Mouse (Mus musculus) heart, embryonic 13.5 days (tissue): ENCODE results near the gene Coa7. TPM values are rescaled to one million over a fixed set of nuclear protein-coding genes. Genes with fewer than 3 reads are reported as not detected.

Source experiments
- ATAC-seq: fragments of 200-750 bp; cut with Nextera tagmentation; 2 replicates; pipeline ENCODE4 v1.8.0; 2017; ENCODE audit warnings: moderate TSS enrichment; ENCODE audit not compliant: insufficient number of reproducible peaks, low FRiP score, low TSS enrichment; ENCODE audit errors: extremely low read depth
- H3K27ac ChIP-seq: fragments of 300-500 bp; sonication (generic); replicated peaks from 2 replicates; pipeline ENCODE4 v1.5.1; 2015; ENCODE audit warnings: moderate library complexity, mild to moderate bottlenecking, inconsistent platforms
- H3K27me3 ChIP-seq: fragments of 300-500 bp; sonication (generic); replicated peaks from 2 replicates; pipeline ENCODE4 v1.6.1; 2015; ENCODE audit warnings: mild to moderate bottlenecking, inconsistent platforms
- H3K36me3 ChIP-seq: fragments of 300-500 bp; sonication (generic); 2 replicates; pipeline ENCODE4 v1.6.1; 2015; ENCODE audit warnings: mild to moderate bottlenecking, inconsistent platforms
- H3K4me1 ChIP-seq: fragments of 300-500 bp; sonication (generic); 2 replicates; pipeline ENCODE4 v1.6.1; 2015; ENCODE audit warnings: inconsistent platforms
- H3K4me2 ChIP-seq: fragments of 300-500 bp; sonication (generic); 2 replicates; pipeline ENCODE4 v1.6.1; 2015; ENCODE audit warnings: inconsistent platforms, mild to moderate bottlenecking, moderate library complexity
- H3K4me3 ChIP-seq: fragments of 300-500 bp; sonication (generic); 2 replicates; pipeline ENCODE4 v1.5.1; 2015; ENCODE audit warnings: moderate library complexity, mild to moderate bottlenecking, inconsistent platforms
- H3K9ac ChIP-seq: fragments of 300-500 bp; sonication (generic); 2 replicates; pipeline ENCODE4 v1.6.1; 2015; ENCODE audit warnings: inconsistent platforms, mild to moderate bottlenecking, moderate library complexity
- H3K9me3 ChIP-seq: fragments of 300-500 bp; sonication (generic); 2 replicates; pipeline ENCODE4 v1.6.1; 2016; ENCODE audit warnings: inconsistent platforms
- WGBS: fragments of 180-500 bp; shearing (Covaris S2); methylation state at CpG from one replicate; pipeline ENCODE4 v1.1.7; 2015; ENCODE audit warnings: mixed read lengths; 5-methylcytosine and 5-hydroxymethylcytosine counted together
- polyA plus RNA-seq: library from polyadenylated mRNA; unstranded; fragments of >200 nt; fragmentation: Nextera tagmentation; extraction: Ambion mirVana; gene quantifications from 2 replicates; pipeline ENCODE4 v1.2.1, GENCODE M21; 2015

Coa7 gene
- polyA plus RNA-seq = 37.1 and 41.6 TPM in 2 replicates

DNA sequence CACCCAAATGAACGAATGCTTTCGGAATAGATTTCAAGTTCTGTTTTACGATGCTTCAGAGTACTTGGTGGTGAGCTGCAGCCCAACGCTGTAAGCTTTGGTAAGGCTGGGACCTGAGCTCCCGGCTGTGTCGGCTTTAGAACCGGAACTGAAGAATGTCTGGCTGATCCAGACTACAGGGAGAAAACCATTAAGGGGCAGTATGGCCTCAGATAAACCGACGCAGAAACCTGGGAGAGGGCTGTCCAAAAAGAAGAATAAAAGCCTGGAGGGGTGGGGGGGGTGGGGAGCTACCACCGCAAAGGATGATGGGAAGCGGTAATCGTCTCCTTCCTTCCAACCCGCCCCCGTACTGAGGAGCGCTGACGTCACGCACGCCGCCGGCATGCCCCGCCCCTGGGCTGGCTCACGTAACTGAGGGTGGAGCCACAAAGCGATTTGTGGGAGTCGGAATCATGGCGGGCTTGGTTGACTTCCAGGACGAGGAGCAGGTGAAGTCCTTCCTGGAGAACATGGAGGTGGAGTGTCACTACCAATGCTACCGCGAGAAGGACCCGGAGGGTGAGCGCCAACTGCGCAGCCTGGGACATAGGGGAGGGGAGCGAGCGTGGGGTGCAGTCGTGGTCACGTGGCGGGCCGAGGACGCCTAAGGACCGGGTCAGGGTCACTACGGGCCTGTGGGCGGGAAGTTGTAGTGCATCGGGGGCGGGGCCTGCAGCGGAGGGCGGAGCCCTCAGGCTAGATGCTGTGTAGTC, at the start of gene Coa7:
Gene Coa7 (plus strand): TSS at position 411 of the 755 bp plus-strand sequence.
- Histone ChIP-seq H3K4me2 (peak within 1 kb of the TSS; percentile 78), H3K9ac (peak within 1 kb of the TSS; percentile 85), H3K36me3 (peaks cover 21% of the 10 kb centered on the region), H3K4me3 (peak within 1 kb of the TSS; percentile 80), H3K4me1 (peaks cover 34% of the 10 kb centered on the region), H3K27me3 (no peaks in the 10 kb centered on the region), H3K27ac (peak within 1 kb of the TSS; percentile 93), H3K9me3 (no peaks in the 10 kb centered on the region)
- ATAC-seq = peak; percentile 96
- under 1% methylated on average over 45 of the region's 45 CpGs for WGBS

DNA sequence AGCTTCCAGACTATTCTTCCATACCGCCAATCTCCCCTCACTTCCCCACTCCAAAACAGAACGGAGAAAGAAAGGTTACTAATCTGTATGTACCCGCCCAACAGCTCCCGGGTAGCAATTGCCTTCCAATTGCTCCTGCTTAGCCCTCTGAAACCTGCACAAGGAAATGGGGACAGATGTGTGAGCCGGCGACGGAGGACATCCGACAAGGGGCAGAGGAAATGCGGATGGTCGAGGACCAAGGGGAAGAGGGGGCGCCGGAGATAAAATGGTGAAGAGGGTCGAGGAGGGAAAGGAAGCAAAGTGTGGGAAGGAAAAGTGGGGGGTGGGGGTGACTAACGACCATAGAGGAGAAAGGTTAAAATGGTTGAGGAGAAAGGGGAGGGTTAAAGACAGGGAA, 27.7 kb upstream of the Coa7 start:
- peak overlapping the region; percentile 90 for H3K27ac ChIP-seq
- peaks cover 1% of the 10 kb centered on the region; the same call in 1 of the 2 replicates for H3K9me3 ChIP-seq
- H3K4me2 ChIP-seq = peak overlapping the region; percentile 86
- no peak; the same call in 1 of the 2 replicates for ATAC-seq
- peak overlapping the region; percentile 85 for H3K4me3 ChIP-seq
- no peaks in the 10 kb centered on the region for H3K27me3 ChIP-seq
- 1% methylated on average over 14 of the region's 14 CpGs for WGBS
- peaks cover 22% of the 10 kb centered on the region for H3K4me1 ChIP-seq
- H3K9ac ChIP-seq = peak overlapping the region; percentile 94
- H3K36me3 ChIP-seq = peaks cover 3% of the 10 kb centered on the region; the same call in 1 of the 2 replicates

DNA sequence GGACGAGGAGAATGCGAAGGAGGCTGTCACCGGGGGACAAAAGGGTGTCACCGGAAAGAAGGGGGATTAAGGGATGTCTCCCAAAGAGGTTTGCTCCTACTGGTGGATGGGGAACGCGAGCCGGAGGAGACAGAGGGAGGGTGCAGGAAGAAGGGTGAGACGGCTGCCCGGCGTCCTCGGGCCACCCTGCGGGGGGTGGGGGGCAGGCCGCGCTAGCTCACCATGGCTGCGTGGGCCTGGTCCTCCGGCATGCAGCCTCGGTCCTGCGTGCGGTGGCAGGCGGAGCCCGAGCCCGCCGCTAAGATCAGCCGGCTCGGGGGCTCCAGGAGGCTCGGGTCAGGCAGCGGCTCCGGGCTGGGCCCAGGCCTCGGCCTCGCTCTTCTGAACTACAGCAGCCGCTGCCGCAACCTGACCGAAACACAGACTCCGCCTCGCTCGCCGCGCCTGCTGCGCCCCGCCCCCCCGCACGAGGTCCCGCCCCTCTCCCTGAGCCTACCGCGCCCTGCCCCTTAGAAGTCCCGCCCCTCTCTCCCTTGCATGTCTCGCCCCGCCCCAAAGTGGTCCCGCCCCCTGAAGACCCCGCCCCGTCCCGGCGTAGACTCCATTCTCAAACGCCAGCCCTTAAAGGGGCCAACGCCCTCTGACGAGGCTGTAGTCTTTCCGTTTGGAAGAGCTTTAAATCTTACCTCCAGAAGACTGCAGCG, 27.1 kb upstream of the Coa7 start, which contains the start of gene Zyg11b:
Gene Zyg11b (minus strand): TSS at position 427 of the 704 bp plus-strand sequence.
- Histone ChIP-seq H3K27ac (peak within 1 kb of the TSS; percentile 90), H3K36me3 (peaks cover 3% of the 10 kb centered on the region; the same call in 1 of the 2 replicates), H3K4me1 (peaks cover 22% of the 10 kb centered on the region), H3K9ac (peak within 1 kb of the TSS; percentile 94), H3K27me3 (no peaks in the 10 kb centered on the region), H3K9me3 (peaks cover 5% of the 10 kb centered on the region; the same call in 1 of the 2 replicates), H3K4me2 (peak within 1 kb of the TSS; percentile 86), H3K4me3 (peak within 1 kb of the TSS; percentile 85)
- ATAC-seq = peak; percentile 92
- under 1% methylated on average over 53 of the region's 58 CpGs for WGBS

DNA sequence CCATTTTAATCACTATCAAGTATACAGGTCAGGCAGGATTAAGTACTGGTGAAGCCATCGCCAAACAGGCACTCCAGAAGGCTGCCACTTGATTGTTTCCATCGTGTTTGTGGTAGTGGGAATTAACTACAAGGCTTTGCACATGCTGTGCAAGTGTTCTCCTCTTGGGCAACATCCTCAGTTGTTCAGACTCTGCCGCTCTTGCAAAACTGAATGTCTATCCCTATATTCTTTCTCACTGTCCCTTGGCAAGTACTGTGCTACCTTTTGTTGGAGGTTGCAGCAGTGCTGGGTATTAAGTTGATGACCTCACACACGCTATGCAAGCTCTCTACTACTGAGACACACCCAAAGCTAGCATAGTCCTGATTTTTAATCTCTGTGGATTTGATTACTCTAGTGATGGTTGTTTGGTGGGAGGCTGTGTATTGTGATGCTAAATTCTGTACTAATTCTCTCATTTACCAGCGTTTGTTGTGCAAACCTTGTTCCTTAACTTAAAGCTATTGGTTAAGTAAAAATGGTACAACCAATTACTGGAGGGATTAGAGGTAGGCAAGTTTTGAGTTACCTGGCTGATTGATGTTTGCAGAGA, 25.5 kb upstream of the Coa7 start:
- Histone ChIP-seq H3K9me3 (peaks cover 10% of the 10 kb centered on the region), H3K4me3 (no peak overlapping the region), H3K27ac (no peak overlapping the region), H3K4me1 (peaks cover 22% of the 10 kb centered on the region), H3K36me3 (no peaks in the 10 kb centered on the region), H3K4me2 (no peak overlapping the region), H3K9ac (no peak overlapping the region), H3K27me3 (no peaks in the 10 kb centered on the region)
- no peak for ATAC-seq
- 73% methylated on average over 5 of the region's 5 CpGs for WGBS

DNA sequence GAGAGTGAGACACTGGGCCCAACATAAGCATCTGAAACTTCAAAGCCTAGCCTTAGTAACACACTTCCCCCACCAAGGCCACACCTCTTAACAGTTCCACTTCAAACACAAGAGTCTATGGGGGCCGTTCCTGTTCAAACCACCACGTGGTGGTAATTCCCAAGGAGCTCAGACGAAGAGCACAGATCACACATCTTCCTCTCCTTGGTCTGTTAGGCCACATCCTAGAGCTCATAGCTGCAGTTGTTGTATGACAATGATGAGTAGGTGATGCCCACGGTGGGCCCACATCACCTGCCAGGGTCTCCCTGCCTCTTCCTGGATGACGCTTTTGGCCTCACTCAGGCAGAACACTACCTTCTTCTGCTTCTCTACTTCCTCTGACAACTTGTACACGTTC, 17.2 kb upstream of the Coa7 start:
- ATAC-seq = no peak
- Histone ChIP-seq H3K4me2 (no peak overlapping the region), H3K27me3 (no peaks in the 10 kb centered on the region), H3K4me1 (no peaks in the 10 kb centered on the region; the same call in 1 of the 2 replicates), H3K9ac (no peak overlapping the region), H3K36me3 (no peaks in the 10 kb centered on the region), H3K27ac (no peak overlapping the region), H3K4me3 (no peak overlapping the region), H3K9me3 (peaks cover 9% of the 10 kb centered on the region; the same call in 1 of the 2 replicates)
- 62% methylated on average over 6 of the region's 6 CpGs for WGBS

DNA sequence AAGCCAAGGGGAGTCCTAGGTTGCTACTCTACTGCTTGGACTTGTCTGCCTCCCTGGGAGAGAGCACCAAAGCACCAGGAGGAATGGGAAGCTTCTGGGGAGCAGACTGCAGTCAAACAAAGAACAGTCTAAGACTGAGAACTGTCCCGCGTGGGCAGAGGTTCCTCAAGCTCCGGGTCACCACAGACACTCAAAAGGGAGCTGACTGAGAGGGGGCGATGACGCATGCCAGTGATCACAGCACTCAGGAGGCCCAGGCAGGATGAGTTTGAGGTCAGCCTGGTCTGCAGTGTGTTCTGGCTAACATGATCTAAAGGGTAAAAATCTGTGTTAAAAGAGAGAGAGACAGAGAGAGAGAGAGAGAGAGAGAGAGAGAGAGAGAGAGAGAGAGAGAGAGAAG, 13.9 kb upstream of the Coa7 start:
- peaks cover 7% of the 10 kb centered on the region for H3K4me1 ChIP-seq
- no peaks in the 10 kb centered on the region for H3K27me3 ChIP-seq
- ATAC-seq = no peak
- no peak overlapping the region for H3K4me2 ChIP-seq
- no peak overlapping the region for H3K4me3 ChIP-seq
- no peak overlapping the region for H3K27ac ChIP-seq
- H3K9me3 ChIP-seq = no peaks in the 10 kb centered on the region
- no peak overlapping the region for H3K9ac ChIP-seq
- H3K36me3 ChIP-seq = no peaks in the 10 kb centered on the region
- WGBS = 34% methylated on average over 5 of the region's 5 CpGs

DNA sequence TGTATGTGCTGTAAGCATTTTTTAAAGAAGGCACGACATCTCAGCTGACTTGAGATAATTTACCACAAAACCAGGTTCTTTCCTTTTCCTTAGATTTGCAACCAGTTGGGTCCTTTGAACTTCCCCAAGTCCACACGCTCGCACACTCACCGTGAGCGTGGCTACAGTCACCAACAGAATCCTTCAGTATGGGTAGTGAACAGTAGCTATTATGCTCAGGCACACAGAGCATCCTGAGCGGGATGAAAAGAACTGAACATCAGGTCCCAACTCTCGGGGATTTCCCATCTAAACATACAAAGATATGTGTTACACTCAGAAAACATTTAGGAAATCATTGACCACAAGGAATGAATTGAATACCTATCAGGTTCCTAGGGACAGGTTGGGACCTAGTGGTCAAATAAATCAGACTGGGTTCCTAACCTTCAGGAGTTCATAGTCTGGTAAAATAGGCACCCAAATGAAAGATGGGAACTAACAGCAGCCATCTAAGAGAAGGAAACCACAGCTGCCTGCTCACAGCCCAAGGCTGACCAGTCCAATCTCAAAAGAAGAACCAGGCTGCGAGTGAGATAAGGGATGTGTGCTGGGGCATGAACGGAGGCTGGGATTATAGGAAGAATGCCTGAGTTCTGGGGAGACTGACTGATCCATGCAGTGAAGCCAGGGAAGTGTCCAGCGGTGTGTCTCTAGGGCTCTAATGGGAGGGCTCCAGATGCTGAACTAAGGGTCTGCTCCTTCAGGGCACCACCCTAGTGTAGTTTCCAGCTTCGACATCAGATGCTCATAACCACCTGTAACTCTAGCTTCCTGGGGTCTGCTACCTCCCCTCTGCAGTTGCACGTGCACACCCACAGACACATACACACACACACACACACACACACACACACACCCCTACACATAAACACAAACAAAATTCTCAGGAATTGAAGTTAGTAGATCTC, 10.0 kb upstream of the Coa7 start:
- 69% methylated on average over 12 of the region's 12 CpGs for WGBS
- H3K4me1 ChIP-seq = peaks cover 15% of the 10 kb centered on the region
- H3K4me3 ChIP-seq = no peak overlapping the region
- no peak overlapping the region for H3K4me2 ChIP-seq
- no peak overlapping the region for H3K27ac ChIP-seq
- H3K9me3 ChIP-seq = no peaks in the 10 kb centered on the region
- H3K36me3 ChIP-seq = no peaks in the 10 kb centered on the region
- no peaks in the 10 kb centered on the region for H3K27me3 ChIP-seq
- no peak for ATAC-seq
- no peak overlapping the region for H3K9ac ChIP-seq

DNA sequence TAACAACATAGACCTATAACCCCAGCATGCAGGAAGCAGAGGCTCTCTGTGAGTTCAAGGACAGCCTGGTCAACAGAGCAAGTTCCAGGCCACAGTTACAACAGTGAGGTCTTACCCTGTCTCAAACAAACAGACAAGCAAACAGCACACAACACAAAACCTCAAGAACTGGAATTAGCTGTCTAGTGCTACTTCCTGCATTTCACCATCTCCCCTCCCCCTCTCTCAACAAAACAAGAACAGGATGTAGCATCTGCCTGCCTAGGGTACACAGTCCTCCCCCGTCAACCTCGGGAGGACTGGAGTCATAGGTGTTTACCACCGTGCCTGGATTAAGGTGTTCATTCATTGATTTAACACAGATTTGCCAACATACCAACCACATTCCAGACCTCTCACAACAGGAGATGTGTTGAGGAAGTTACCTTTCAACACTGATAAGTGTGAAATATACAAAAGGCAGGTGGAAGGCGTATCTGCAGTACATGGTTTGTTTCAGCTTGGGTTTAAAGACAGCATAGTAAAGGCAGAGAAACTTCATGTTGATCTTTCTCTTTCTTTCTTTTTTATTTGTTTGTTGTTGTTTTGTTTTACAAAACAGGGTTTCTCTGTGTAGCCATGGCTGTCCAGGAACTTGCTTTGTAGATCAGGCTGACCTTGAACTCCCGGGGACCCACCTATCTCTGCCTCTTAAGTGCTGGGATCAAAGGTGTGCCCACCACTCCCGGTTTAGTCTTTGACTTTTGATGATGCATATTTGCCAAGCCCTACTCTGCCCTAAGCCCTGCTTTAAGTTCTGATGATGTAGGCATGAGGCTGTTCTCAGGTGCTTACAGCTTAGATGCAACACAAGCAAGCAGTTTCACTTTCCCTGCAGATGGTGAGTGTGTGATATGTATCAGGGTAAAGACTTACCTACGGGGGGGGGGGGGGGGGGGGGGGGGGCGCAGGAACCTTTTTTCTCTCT, 9.0 kb upstream of the Coa7 start:
- Histone ChIP-seq H3K27ac (no peak overlapping the region), H3K36me3 (no peaks in the 10 kb centered on the region), H3K4me3 (no peak overlapping the region), H3K27me3 (no peaks in the 10 kb centered on the region), H3K4me2 (0 out of 2 replicates have a peak overlapping the region, but pooled peaks have one; percentile 8), H3K4me1 (peaks cover 17% of the 10 kb centered on the region), H3K9ac (no peak overlapping the region), H3K9me3 (no peaks in the 10 kb centered on the region)
- 22% methylated on average over 7 of the region's 8 CpGs for WGBS
- ATAC-seq = no peak

DNA sequence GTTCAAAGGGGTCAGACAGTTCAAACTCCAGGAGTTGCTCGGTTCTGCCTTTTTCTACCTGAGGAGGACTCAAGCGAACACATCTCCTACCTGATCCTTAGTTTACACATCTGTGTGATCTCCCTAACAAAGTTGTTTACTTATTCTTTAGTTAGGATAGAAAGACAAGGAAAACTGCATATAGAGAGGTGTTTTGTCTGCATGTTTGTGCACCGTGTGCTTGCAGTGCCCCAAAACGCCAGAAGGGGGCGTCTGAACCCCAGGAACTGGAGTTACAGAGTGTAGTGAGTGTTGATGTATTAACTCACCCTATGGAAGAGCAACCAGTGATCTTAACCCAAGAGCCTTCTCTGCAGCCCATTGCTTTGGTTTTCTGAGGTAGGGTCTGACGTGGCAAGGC, 8.2 kb upstream of the Coa7 start:
- WGBS = 70% methylated on average over 6 of the region's 6 CpGs

More for the DNA sequence above, 8.2 kb upstream of the Coa7 start:
- H3K4me2 ChIP-seq = no peak overlapping the region
- ATAC-seq = no peak
- peaks cover 17% of the 10 kb centered on the region for H3K4me1 ChIP-seq
- no peaks in the 10 kb centered on the region for H3K9me3 ChIP-seq
- H3K27me3 ChIP-seq = no peaks in the 10 kb centered on the region
- H3K36me3 ChIP-seq = no peaks in the 10 kb centered on the region
- H3K4me3 ChIP-seq = no peak overlapping the region
- H3K9ac ChIP-seq = no peak overlapping the region
- H3K27ac ChIP-seq = no peak overlapping the region
